Comparison of ENCODE assay signal across 35 mouse cellular contexts in the genomic region with DNA sequence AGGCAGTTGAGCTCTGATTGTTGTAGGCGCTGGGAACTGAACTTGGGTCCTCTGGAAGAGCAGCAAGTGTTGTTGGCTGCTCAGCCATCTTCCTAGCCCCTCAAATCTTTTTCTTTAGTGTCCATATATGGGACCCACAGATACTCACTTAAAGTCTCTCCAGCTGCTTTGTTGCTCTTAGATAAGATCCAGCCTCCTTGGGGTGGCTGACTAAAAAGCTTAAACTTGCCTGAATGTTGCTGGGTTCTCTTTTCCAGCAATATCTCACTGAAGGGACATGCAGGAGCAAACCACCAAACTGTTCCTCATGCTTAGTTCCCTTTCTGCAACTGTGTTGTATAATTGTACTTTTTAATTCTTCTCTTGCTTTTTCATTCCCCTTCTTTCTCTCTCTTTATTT.
"Had no signal": no experiment of that assay in that cellular context is flagged by ENCODE, and none has a peak within 500 bp of the region (broad histone marks: within the 10 kb centered on the region; RNA-seq: fewer than 3 reads in every experiment).

No protein-coding gene starts in this region.

- H3K36me3 ChIP-seq: heart, embryonic 10.5 days; heart, embryonic 12.5 days; heart, embryonic 13.5 days; heart, embryonic 15.5 days; hindbrain, embryonic 10.5 days; hindbrain, embryonic 12.5 days; hindbrain, embryonic 13.5 days; hindbrain, embryonic 15.5 days; intestine, embryonic 15.5 days; kidney, embryonic 15.5 days had no signal

- H3K27me3 ChIP-seq: heart, embryonic 12.5 days; heart, embryonic 13.5 days; heart, embryonic 15.5 days; hindbrain, embryonic 12.5 days; hindbrain, embryonic 13.5 days; hindbrain, embryonic 15.5 days; intestine, embryonic 15.5 days; kidney, embryonic 15.5 days had no signal

- H3K27ac ChIP-seq: heart, embryonic 10.5 days; heart, embryonic 13.5 days; heart, embryonic 15.5 days; hindbrain, embryonic 10.5 days; hindbrain, embryonic 12.5 days; hindbrain, embryonic 13.5 days; hindbrain, embryonic 14.5 days; hindbrain, embryonic 15.5 days; hindbrain, postnatal 0 days; intestine, embryonic 15.5 days; kidney, embryonic 15.5 days; kidney, postnatal 0 days; layer of hippocampus, adult 2 months had no signal

- H3K4me1 ChIP-seq: heart, embryonic 10.5 days; heart, embryonic 12.5 days; heart, embryonic 13.5 days; heart, embryonic 15.5 days; hindbrain, embryonic 10.5 days; hindbrain, embryonic 12.5 days; hindbrain, embryonic 13.5 days; hindbrain, embryonic 15.5 days; intestine, embryonic 15.5 days had no signal

- H3K4me3 ChIP-seq: heart, embryonic 10.5 days; heart, embryonic 12.5 days; heart, embryonic 13.5 days; heart, embryonic 15.5 days; hindbrain, embryonic 10.5 days; hindbrain, embryonic 12.5 days; hindbrain, embryonic 13.5 days; hindbrain, embryonic 15.5 days; intestine, embryonic 15.5 days; kidney, embryonic 15.5 days; layer of hippocampus, adult 2 months had no signal

- DNase-seq: heart, postnatal 10 days; heart, postnatal 14 days; heart, postnatal 36 days; heart, postnatal 4 days; kidney, adult 11 months; kidney, adult 18-20 months; kidney, adult 2 months; kidney, adult 8-10 months; kidney, adult 9 months; kidney, postnatal 10 days; kidney, postnatal 14 days; kidney, postnatal 25 days; kidney, postnatal 36 days; kidney, postnatal 4 days; layer of hippocampus, adult 9-11 months; layer of hippocampus, postnatal 36 days had no signal

- H3K9me3 ChIP-seq: heart, embryonic 10.5 days; heart, embryonic 12.5 days; heart, embryonic 13.5 days; heart, embryonic 15.5 days; hindbrain, embryonic 10.5 days; hindbrain, embryonic 12.5 days; hindbrain, embryonic 13.5 days; hindbrain, embryonic 15.5 days; intestine, embryonic 15.5 days; kidney, embryonic 15.5 days had no signal

- ATAC-seq: hindbrain, embryonic 16.5 days; hindbrain, postnatal 0 days; inflammation-experienced regulatory T-cells, adult 6 months; intestine, embryonic 15.5 days; intestine, embryonic 16.5 days; intestine, postnatal 0 days had no signal

- H3K4me2 ChIP-seq: heart, embryonic 11.5 days; heart, embryonic 12.5 days; heart, embryonic 13.5 days; heart, embryonic 15.5 days; hindbrain, embryonic 12.5 days; hindbrain, embryonic 13.5 days; hindbrain, embryonic 14.5 days; hindbrain, embryonic 15.5 days; intestine, embryonic 15.5 days; kidney, embryonic 15.5 days had no signal

- H3K9ac ChIP-seq: heart, embryonic 12.5 days; heart, embryonic 13.5 days; heart, embryonic 15.5 days; hindbrain, embryonic 12.5 days; hindbrain, embryonic 13.5 days; hindbrain, embryonic 14.5 days; hindbrain, embryonic 15.5 days; intestine, embryonic 15.5 days; kidney, embryonic 15.5 days had no signal
